11 mouse cellular contexts compared by ENCODE assay signal in the genomic region with DNA sequence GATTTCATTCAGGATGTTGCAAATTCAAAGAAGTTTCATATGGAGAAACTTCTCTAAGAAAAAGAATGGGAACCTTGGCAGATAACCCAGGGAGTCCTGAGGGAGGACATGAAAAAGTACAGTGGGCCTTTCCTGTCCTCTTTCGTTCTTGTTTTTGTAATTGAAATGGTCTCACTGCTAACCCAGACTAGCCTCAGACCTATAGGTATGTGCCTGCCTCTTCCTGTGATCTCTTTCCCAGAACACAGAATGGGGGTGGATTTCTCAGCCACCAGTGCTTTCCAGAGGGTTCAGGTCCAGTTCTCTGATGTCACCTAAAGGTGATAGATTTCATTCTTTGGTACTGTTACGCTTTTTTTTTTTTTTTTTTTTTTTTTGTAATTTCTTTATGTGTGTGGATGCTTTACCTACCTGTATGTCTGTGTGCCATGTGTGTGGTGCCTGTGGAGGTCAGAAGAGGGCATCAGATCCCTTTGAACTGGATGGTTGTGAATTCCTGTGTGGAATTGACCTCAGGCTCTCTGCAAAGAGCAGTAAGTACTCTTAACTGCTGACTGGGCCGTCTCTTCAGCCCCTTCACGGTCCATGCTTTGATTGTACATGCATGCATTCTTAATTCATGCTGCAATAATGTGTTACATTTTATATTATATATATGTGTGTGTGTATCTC. TPM values are rescaled to one million over a fixed set of nuclear protein-coding genes. Genes with fewer than 3 reads are reported as not detected.
DNase-seq lines count a peak whose midpoint lies in the region; ATAC-seq and TF ChIP-seq lines count a peak whose summit lies in the region.
"Had no signal": no experiment of that assay in that cellular context is flagged by ENCODE, and none has a peak within 500 bp of the region (broad histone marks: within the 10 kb centered on the region; RNA-seq: fewer than 3 reads in every experiment).

No protein-coding gene starts in this region.

- H3K27me3 ChIP-seq in forebrain, postnatal 0 days (ENCODE audit: insufficient read depth, low read length) = no peaks in the 10 kb centered on the region
- H3K27me3 ChIP-seq in forebrain, embryonic 13.5 days = no peaks in the 10 kb centered on the region
- H3K27me3 ChIP-seq: forebrain, embryonic 12.5 days; limb, embryonic 13.5 days had no signal

- H3K9ac ChIP-seq in forebrain, postnatal 0 days = no peak overlapping the region
- no peak overlapping the region for H3K9ac ChIP-seq in forebrain, embryonic 13.5 days
- H3K9ac ChIP-seq: forebrain, embryonic 12.5 days; limb, embryonic 13.5 days had no signal

- no peaks in the 10 kb centered on the region for H3K36me3 ChIP-seq in forebrain, postnatal 0 days (ENCODE audit: insufficient read depth)
- H3K36me3 ChIP-seq in forebrain, embryonic 13.5 days (ENCODE audit: poor library complexity, severe bottlenecking) = no peaks in the 10 kb centered on the region
- H3K36me3 ChIP-seq: forebrain, embryonic 12.5 days; limb, embryonic 13.5 days had no signal

- no peak for ATAC-seq in forebrain, postnatal 0 days
- no peak for ATAC-seq in forebrain, embryonic 13.5 days

- WGBS in forebrain, postnatal 0 days = 71% methylated on average over 4 of the region's 4 CpGs
- 72% methylated on average over 4 of the region's 4 CpGs for WGBS in forebrain, embryonic 13.5 days

- DNase-seq in forebrain, postnatal 0 days = no peak
- no peak for DNase-seq in layer of hippocampus, adult 2 months (ENCODE audit: low spot score in 2 of 2)
- no peak for DNase-seq in layer of hippocampus, postnatal 25 days (ENCODE audit: extremely low spot score in 1 of 2, low spot score in 1 of 2)
- peak; percentile 42 for DNase-seq in brain, adult 2 months (ENCODE audit: low read depth, low spot score)
- peak; percentile 48 for DNase-seq in lung, postnatal 36 days
- no peak for DNase-seq in spleen, adult 18-20 months
- DNase-seq in spleen, postnatal 10 days (ENCODE audit: low spot score in 2 of 2) = no peak
- DNase-seq: B cell, adult 2 months had no signal

- H3K4me2 ChIP-seq in forebrain, postnatal 0 days (ENCODE audit: low read depth) = no peak overlapping the region
- H3K4me2 ChIP-seq in forebrain, embryonic 13.5 days = no peak overlapping the region
- H3K4me2 ChIP-seq: forebrain, embryonic 12.5 days had no signal

- TF ChIP-seq CTCF in forebrain, postnatal 0 days (IDR thresholded peaks at IDR 0.05; ENCODE audit: low read depth) = 0 out of 2 replicates have a peak, but pooled peaks have one; percentile 1
- TF ChIP-seq CTCF in layer of hippocampus, adult 2 months (conservative IDR thresholded peaks at IDR 0.05) = peak; percentile 29

- no peaks in the 10 kb centered on the region for H3K9me3 ChIP-seq in forebrain, postnatal 0 days (ENCODE audit: low read length)
- H3K9me3 ChIP-seq in forebrain, embryonic 13.5 days (replicated peaks) = no peaks in the 10 kb centered on the region
- H3K9me3 ChIP-seq: forebrain, embryonic 12.5 days; limb, embryonic 13.5 days had no signal

- peaks cover 29% of the 10 kb centered on the region for H3K4me1 ChIP-seq in forebrain, postnatal 0 days (ENCODE audit: insufficient read depth)
- H3K4me1 ChIP-seq in forebrain, embryonic 13.5 days = peaks cover 44% of the 10 kb centered on the region

- no peak overlapping the region for H3K4me3 ChIP-seq in forebrain, postnatal 0 days (ENCODE audit: low read depth, low read length)
- no peak overlapping the region for H3K4me3 ChIP-seq in forebrain, embryonic 13.5 days
- H3K4me3 ChIP-seq in layer of hippocampus, adult 2 months = no peak overlapping the region
- H3K4me3 ChIP-seq: forebrain, embryonic 12.5 days; limb, embryonic 13.5 days had no signal

- H3K27ac ChIP-seq in forebrain, postnatal 0 days (ENCODE audit: low read depth, low read length) = no peak overlapping the region
- H3K27ac ChIP-seq in forebrain, embryonic 13.5 days = no peak overlapping the region
- H3K27ac ChIP-seq in layer of hippocampus, adult 2 months = no peak overlapping the region
- H3K27ac ChIP-seq: forebrain, embryonic 12.5 days; limb, embryonic 13.5 days had no signal

RNA-seq across cellular contexts. Expression of gene Dstn, which starts 3.8 kb away (rescaled TPM):
- 409 and 455 TPM in 2 replicates for total RNA-seq in forebrain, postnatal 0 days (2014; rRNA removed)
- polyA plus RNA-seq in forebrain, postnatal 0 days (2015; fragmentation: Nextera tagmentation; extraction: Ambion mirVana) = 497 and 512 TPM in 2 replicates
- 406 and 414 TPM in 2 replicates for polyA plus RNA-seq in forebrain, embryonic 13.5 days (2015; fragmentation: Nextera tagmentation; extraction: Ambion mirVana)
- total RNA-seq in layer of hippocampus, adult 2 months (2021) = 100 to 1,000 TPM; 188 to 189 TPM
- 100 to 1,000 TPM; 207 to 232 TPM for total RNA-seq in layer of hippocampus, postnatal 25 days (2021)

RNA-seq across cellular contexts. Expression of gene Bfsp1, which starts 56.0 kb away (rescaled TPM):
- 2.5 and 3.7 TPM in 2 replicates for total RNA-seq in forebrain, postnatal 0 days (2014; rRNA removed)
- 1.3 and 1.9 TPM in 2 replicates for polyA plus RNA-seq in forebrain, postnatal 0 days (2015; fragmentation: Nextera tagmentation; extraction: Ambion mirVana)
- 0.53 and 0.57 TPM in 2 replicates for polyA plus RNA-seq in forebrain, embryonic 13.5 days (2015; fragmentation: Nextera tagmentation; extraction: Ambion mirVana)
- 1 to 10 TPM in 1 of 2 experiments, under 1 TPM in 1; 0.61 to 1.1 TPM for total RNA-seq in layer of hippocampus, adult 2 months (2021)
- total RNA-seq in layer of hippocampus, postnatal 25 days (2021) = under 1 TPM; 0.77 to 0.86 TPM

Comparison
In these comparisons a context has a peak if more than half of its experiments do, and no peak if none do; other contexts are left out.
1. DNase-seq: peak in brain, adult 2 months (single experiment) and lung, postnatal 36 days (single experiment); none in forebrain, postnatal 0 days (single experiment), layer of hippocampus, adult 2 months (0 of 2), layer of hippocampus, postnatal 25 days (0 of 2), spleen, adult 18-20 months (0 of 2) and spleen, postnatal 10 days (0 of 2).